Mouse (Mus musculus): ENCODE data around the gene Sart1. TPM values are rescaled to one million over a fixed set of nuclear protein-coding genes. Genes with fewer than 3 reads are reported as not detected.

Gene Sart1
- polyA plus RNA-seq, 1 experiment from 2014 or later, result 81.2 TPM

- Histone ChIP-seq H3K27me3 (no peaks in the 10 kb centered on the region), H3K9ac (replicated peaks) (no peak overlapping the region), H3K4me1 (peaks cover 39% of the 10 kb centered on the region), H3K9me3 (no peaks in the 10 kb centered on the region), H3K4me3 (no peak overlapping the region), H3K36me3 (0 out of 2 replicates have a peak, but pooled peaks cover 2% of the 10 kb centered on the region), H3K4me2 (replicated peaks) (no peak overlapping the region), H3K27ac (replicated peaks) (no peak overlapping the region)
- no peak for ATAC-seq (replicated peaks)
- 91% methylated on average over 8 of the region's 8 CpGs for WGBS
Measured at GRCm38 (mm10) chr19:5390416-5390815, 1.9 kb upstream of the Sart1 start.

GRCm38 (mm10) chr19:5389647-5390046 lies 1.1 kb upstream of the Sart1 start:
- Histone ChIP-seq H3K27me3 (no peaks in the 10 kb centered on the region), H3K36me3 (peaks cover 8% of the 10 kb centered on the region), H3K9ac (replicated peaks) (no peak overlapping the region), H3K4me3 (peak overlapping the region; percentile 88), H3K9me3 (no peaks in the 10 kb centered on the region), H3K4me2 (replicated peaks) (peak overlapping the region; percentile 65), H3K27ac (replicated peaks) (no peak overlapping the region), H3K4me1 (peaks cover 39% of the 10 kb centered on the region)
- 61% methylated on average over 12 of the region's 12 CpGs for WGBS
- ATAC-seq (replicated peaks), result no peak

DNA sequence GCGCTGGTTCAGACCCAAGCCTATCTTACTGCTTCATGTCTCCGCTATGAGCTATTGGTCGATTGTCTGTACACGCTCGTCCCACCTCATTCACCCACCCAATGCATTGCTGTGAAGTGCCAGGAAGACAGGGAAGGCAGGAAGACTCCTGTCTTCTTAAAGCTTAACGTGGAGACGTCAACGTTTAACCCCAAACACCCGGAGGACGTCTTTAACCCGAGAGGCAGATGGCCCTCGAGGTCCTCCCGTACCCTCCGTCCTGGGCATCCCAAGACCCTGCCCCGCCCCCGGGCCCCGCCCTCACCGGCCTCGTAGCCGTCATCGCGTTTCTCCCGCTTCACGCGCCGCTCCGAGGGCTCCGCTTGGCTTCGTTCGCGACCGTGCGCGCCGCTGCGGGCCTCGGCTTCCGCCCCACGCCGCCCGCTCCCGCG lies 477 bp downstream of the Sart1 start:
- peaks cover 25% of the 10 kb centered on the region for H3K36me3 ChIP-seq
- H3K27me3 ChIP-seq, result no peaks in the 10 kb centered on the region
- peak overlapping the region; percentile 88 for H3K4me3 ChIP-seq
- peak overlapping the region; percentile 81 for H3K9ac ChIP-seq (replicated peaks)
- ATAC-seq (replicated peaks), result peak; percentile 36; the same call in 1 of the 2 replicates
- WGBS, result under 1% methylated on average over 43 of the region's 43 CpGs
- no peaks in the 10 kb centered on the region for H3K9me3 ChIP-seq
- peaks cover 39% of the 10 kb centered on the region for H3K4me1 ChIP-seq
- peak overlapping the region; percentile 83 for H3K27ac ChIP-seq (replicated peaks)
- peak overlapping the region; percentile 65 for H3K4me2 ChIP-seq (replicated peaks)

- Histone ChIP-seq H3K4me1 (peaks cover 27% of the 10 kb centered on the region), H3K36me3 (peaks cover 57% of the 10 kb centered on the region), H3K27ac (replicated peaks) (no peak overlapping the region), H3K9me3 (no peaks in the 10 kb centered on the region), H3K27me3 (no peaks in the 10 kb centered on the region), H3K4me3 (no peak overlapping the region), H3K4me2 (replicated peaks) (no peak overlapping the region), H3K9ac (replicated peaks) (no peak overlapping the region)
- 94% methylated on average over 8 of the region's 8 CpGs for WGBS
- ATAC-seq (replicated peaks), result no peak
Measured at GRCm38 (mm10) chr19:5384715-5385114, 3.8 kb downstream of the Sart1 start.

DNA sequence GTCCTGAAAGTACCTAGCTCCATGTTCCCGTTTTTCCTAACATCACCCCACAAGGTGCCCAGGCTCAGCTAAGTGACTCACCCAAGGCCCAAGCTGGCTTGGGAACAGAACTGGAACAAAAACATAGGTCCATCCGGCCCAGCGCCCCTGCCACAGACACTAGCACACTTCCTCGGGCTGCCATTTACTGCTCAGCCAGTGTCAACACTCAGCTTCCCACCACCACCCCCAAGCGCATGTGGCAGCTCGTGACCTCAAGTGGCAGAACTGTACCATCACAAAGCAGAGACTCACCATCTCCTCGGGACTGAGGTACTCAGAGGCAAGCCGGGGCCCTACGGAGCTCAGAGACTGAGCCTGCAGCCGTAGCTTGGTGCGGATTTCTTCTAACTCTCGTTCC lies 5.2 kb downstream of the Sart1 start:
- H3K27me3 ChIP-seq, result no peaks in the 10 kb centered on the region
- H3K9me3 ChIP-seq, result no peaks in the 10 kb centered on the region
- H3K36me3 ChIP-seq, result peaks cover 71% of the 10 kb centered on the region
- H3K4me2 ChIP-seq (replicated peaks), result no peak overlapping the region
- H3K9ac ChIP-seq (replicated peaks), result no peak overlapping the region
- H3K27ac ChIP-seq (replicated peaks), result no peak overlapping the region
- peaks cover 20% of the 10 kb centered on the region for H3K4me1 ChIP-seq
- WGBS, result 98% methylated on average over 12 of the region's 12 CpGs
- H3K4me3 ChIP-seq, result no peak overlapping the region
- no peak for ATAC-seq (replicated peaks)

- 84% methylated on average over 1 of the region's 1 CpGs for WGBS
- H3K27ac ChIP-seq (replicated peaks), result no peak overlapping the region
Measured at GRCm38 (mm10) chr19:5377446-5377845, 11.1 kb downstream of the Sart1 start.

DNA sequence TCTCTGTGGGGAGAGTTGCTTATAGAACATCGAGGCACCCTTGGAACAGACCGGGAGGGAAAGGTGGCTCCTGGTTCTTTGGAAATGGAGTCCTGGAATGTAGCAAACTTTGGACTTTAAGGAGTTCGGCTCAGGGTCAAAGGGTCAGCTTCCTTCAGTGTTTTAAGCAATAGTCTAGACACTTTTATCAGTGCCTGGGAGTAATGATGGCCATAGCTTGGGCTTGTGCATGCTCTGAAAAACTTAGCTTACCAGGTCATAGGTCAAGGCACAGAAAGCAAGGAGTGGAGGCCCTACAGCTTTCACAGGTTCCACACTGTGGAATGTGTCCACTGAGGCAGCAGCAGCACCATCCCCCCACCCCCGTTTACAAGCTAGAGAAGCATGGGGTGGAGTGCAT lies 13.8 kb downstream of the Sart1 start:
- no peak overlapping the region for H3K4me3 ChIP-seq
- no peak for ATAC-seq (replicated peaks)
- peaks cover 65% of the 10 kb centered on the region for H3K36me3 ChIP-seq
- H3K4me1 ChIP-seq, result no peaks in the 10 kb centered on the region
- no peak overlapping the region for H3K9ac ChIP-seq (replicated peaks)
- 82% methylated on average over 4 of the region's 4 CpGs for WGBS
- H3K27ac ChIP-seq (replicated peaks), result no peak overlapping the region
- no peak overlapping the region for H3K4me2 ChIP-seq (replicated peaks)
- H3K27me3 ChIP-seq, result no peaks in the 10 kb centered on the region
- H3K9me3 ChIP-seq, result no peaks in the 10 kb centered on the region

More at GRCm38 (mm10) chr19:5377446-5377845, 11.1 kb downstream of the Sart1 start:
- Histone ChIP-seq H3K36me3 (peaks cover 67% of the 10 kb centered on the region), H3K9ac (replicated peaks) (no peak overlapping the region), H3K4me2 (replicated peaks) (no peak overlapping the region), H3K27me3 (no peaks in the 10 kb centered on the region), H3K4me1 (no peaks in the 10 kb centered on the region), H3K9me3 (no peaks in the 10 kb centered on the region), H3K4me3 (no peak overlapping the region)
- ATAC-seq (replicated peaks), result no peak

DNA sequence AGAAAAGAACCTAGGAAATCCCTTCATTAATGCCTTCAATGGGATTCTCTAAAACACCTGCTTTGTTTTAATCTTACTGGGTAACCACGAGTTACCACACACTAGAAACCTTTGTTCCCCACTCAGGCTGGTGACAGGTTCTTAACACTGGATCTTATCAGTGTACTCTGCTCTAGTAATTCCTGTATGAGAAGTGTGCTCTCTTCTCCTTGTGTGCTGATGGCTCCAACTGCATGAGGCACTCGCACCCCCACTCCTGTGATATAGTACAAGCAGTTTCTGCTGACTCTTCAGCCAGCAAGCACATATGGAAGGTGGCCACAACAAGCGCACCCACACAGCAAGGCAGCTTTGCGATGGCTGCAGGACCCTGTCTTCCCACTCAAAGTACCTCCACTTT lies 14.3 kb downstream of the Sart1 start:
- ATAC-seq (replicated peaks), result no peak
- Histone ChIP-seq H3K9me3 (no peaks in the 10 kb centered on the region), H3K4me1 (no peaks in the 10 kb centered on the region), H3K4me3 (no peak overlapping the region), H3K27ac (replicated peaks) (no peak overlapping the region), H3K9ac (replicated peaks) (no peak overlapping the region), H3K27me3 (no peaks in the 10 kb centered on the region), H3K36me3 (peaks cover 65% of the 10 kb centered on the region), H3K4me2 (replicated peaks) (no peak overlapping the region)
- WGBS, result 84% methylated on average over 4 of the region's 4 CpGs

DNA sequence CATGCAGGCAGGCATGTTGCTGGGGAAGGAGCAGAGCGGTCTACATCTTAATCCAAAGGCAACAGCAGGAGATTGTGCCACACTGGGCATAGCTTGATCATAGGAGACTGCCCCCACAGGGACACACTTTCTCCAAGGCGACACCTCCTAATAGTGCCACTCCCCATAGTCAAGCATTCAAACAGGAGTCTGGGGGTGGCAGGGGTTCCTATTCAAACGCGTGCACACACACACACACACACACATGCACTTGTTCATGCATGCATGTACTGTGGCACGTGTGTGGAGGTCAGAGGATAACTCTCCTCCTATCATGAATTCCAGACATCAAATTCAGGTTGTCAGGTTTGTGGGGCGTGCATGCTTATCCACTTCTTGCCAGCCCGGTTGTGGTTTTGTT lies 15.8 kb downstream of the Sart1 start:
- peaks cover 60% of the 10 kb centered on the region for H3K36me3 ChIP-seq
- H3K4me2 ChIP-seq (replicated peaks), result no peak overlapping the region
- WGBS, result 92% methylated on average over 7 of the region's 7 CpGs
- no peaks in the 10 kb centered on the region for H3K9me3 ChIP-seq
- no peak overlapping the region for H3K4me3 ChIP-seq
- peaks cover 11% of the 10 kb centered on the region for H3K4me1 ChIP-seq
- H3K9ac ChIP-seq (replicated peaks), result no peak overlapping the region
- H3K27me3 ChIP-seq, result no peaks in the 10 kb centered on the region
- no peak overlapping the region for H3K27ac ChIP-seq (replicated peaks)
- ATAC-seq (replicated peaks), result no peak

DNA sequence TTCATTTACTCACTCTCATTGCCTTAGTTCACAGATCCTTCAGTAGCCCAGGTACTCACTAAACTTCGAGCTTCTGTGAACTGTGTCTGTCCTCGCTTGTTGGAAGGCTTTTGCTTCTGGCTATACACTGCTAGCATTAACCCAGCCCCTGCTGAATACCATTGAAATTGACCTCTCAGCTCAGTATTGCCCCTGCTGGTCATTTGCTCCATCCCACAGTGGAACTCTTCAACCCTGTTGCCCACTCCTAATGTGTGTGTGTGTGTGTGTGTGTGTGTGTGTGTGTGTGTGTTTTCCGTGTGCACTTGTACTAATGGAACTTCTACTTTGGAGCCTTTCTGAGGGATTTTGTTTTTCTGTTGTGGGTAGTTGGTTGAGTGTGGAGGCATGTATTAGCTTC lies 17.6 kb downstream of the Sart1 start:
- no peaks in the 10 kb centered on the region for H3K27me3 ChIP-seq
- H3K27ac ChIP-seq (replicated peaks), result no peak overlapping the region
- no peak overlapping the region for H3K4me2 ChIP-seq (replicated peaks)
- H3K4me3 ChIP-seq, result no peak overlapping the region
- peaks cover 50% of the 10 kb centered on the region for H3K36me3 ChIP-seq
- peaks cover 17% of the 10 kb centered on the region for H3K4me1 ChIP-seq
- no peak overlapping the region for H3K9ac ChIP-seq (replicated peaks)
- 93% methylated on average over 3 of the region's 3 CpGs for WGBS
- no peaks in the 10 kb centered on the region for H3K9me3 ChIP-seq
- no peak for ATAC-seq (replicated peaks)

DNA sequence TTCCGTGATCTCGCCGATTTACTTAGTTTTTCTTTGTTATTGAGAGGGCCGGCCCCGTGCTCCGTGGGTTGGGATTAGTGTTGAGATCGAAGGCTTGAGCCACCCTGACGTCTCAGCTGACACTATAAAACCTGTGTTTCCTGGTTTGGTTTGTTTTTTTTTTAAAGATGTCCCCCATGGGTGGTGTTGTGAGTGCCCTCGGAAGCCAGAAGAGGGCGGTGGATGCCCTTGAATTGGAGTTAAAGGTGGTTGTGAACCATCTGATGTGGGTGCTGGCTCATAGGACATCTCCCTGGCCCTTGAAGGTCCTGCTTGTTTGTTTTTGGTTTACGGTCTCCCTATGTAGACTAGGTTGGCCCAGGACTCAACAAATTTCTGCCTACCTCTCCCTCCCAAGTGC lies 21.0 kb downstream of the Sart1 start:
- peaks cover 49% of the 10 kb centered on the region for H3K36me3 ChIP-seq
- H3K4me3 ChIP-seq, result peak overlapping the region; percentile 80
- no peak for ATAC-seq (replicated peaks)
- H3K4me1 ChIP-seq, result peaks cover 27% of the 10 kb centered on the region
- H3K4me2 ChIP-seq (replicated peaks), result peak overlapping the region; percentile 79
- H3K27me3 ChIP-seq, result no peaks in the 10 kb centered on the region
- H3K9ac ChIP-seq (replicated peaks), result peak overlapping the region; percentile 74
- 11% methylated on average over 11 of the region's 11 CpGs for WGBS
- H3K27ac ChIP-seq (replicated peaks), result peak overlapping the region; percentile 96; the same call in 1 of the 2 replicates
- no peaks in the 10 kb centered on the region for H3K9me3 ChIP-seq

DNA sequence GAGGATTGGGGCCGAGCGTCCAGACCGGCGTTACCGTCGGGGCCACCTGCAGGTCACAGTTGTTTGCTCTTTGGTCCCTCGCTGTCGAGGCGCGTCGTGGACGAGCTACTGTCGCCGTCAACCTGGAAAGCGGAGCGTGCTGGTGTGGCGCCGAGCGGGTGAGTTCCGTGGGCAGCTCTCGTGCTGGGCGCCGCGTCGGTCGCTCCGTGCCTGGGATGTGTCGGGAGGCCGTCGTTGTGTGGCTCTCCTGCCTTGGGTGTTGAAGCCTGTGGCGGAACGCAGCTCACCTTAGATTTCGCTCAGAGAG lies 21.5 kb downstream of the Sart1 start, which contains the start of gene Banf1:
Gene Banf1 (minus strand): TSS at position 116 of the 307 bp plus-strand sequence.
- Histone ChIP-seq H3K9me3 (no peaks in the 10 kb centered on the region), H3K27me3 (no peaks in the 10 kb centered on the region), H3K27ac (replicated peaks) (peak within 1 kb of the TSS; percentile 96), H3K4me1 (peaks cover 27% of the 10 kb centered on the region), H3K4me3 (peak within 1 kb of the TSS; percentile 80), H3K4me2 (replicated peaks) (peak within 1 kb of the TSS; percentile 79), H3K36me3 (peaks cover 45% of the 10 kb centered on the region), H3K9ac (replicated peaks) (peak within 1 kb of the TSS; percentile 74)
- ATAC-seq (replicated peaks), result no peak; the same call in 1 of the 2 replicates
- WGBS, result under 1% methylated on average over 33 of the region's 33 CpGs
